Mouse (Mus musculus): ENCODE results near the gene Sema5b.

DNA sequence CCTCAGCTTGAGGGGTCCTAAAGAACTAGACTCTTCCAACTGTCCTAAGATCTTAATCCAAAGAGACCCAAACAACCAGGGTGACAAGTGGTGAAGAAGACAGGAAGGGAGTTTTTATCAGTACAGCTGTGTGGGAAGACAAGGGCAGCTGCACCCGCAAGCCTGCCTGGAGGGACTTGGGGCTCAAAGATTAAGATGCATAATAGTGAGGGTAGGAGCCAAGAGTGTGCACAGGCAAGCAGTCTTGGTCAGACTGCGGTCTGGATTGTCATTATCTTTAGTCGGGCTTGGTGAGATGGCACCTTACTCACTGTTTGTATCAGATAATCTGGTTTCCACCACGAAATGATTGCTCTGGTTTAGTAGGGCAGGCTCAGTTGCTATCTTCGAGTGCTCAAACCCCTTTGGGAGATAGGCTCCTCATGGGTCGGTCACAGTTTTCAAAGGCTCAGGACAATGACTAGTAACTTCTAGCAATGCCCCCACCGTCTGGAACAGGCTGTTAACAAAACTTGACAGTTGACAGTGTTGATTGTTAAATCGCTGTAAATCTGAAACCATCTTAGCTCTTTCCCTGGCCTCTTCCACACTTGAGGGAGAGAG is 136.7 kb downstream of the Sema5b start:
- TF ChIP-seq CHD2 (IDR thresholded peaks at IDR 0.05; ENCODE audit: low read depth, low read length) (no peak), HCFC1 (IDR thresholded peaks at IDR 0.05; ENCODE audit: borderline replicate concordance, insufficient read depth, low read length) (no peak), ZNF384 (IDR thresholded peaks at IDR 0.05; ENCODE audit: low read depth, low read length) (no peak), MAFK (IDR thresholded peaks at IDR 0.05; ENCODE audit: insufficient read depth, low read depth, low read length) (no peak), ZC3H11A (IDR thresholded peaks at IDR 0.05; ENCODE audit: borderline replicate concordance, low read depth, low read length) (no peak)

Data from ES-E14 (cell line).